20 mouse cellular contexts compared by ENCODE assay signal in the genomic region with DNA sequence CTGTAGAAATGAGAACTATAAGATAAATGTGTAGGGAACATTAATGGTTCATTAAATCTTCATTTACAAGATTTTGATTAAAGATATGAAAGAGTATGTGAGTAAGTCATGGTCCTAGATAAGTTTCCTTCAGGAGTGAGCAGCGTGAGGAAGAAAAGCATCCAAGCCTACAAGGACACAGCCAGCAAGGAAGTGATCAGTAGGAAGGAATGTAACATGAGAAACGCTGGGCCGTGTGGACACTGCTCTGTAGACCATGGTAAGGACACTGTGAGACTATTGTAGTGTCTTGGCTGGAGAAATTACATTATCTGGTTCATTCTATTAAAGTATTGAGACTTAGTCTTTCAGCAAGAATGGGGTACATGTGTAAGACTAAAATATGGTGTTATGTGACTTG. TPM values are rescaled to one million over a fixed set of nuclear protein-coding genes. Genes with fewer than 3 reads are reported as not detected.
"Had no signal": no experiment of that assay in that cellular context is flagged by ENCODE, and none has a peak within 500 bp of the region (broad histone marks: within the 10 kb centered on the region; RNA-seq: fewer than 3 reads in every experiment).

No protein-coding gene starts in this region.

- H3K9ac ChIP-seq: liver, postnatal 0 days; lung, embryonic 15.5 days; midbrain, embryonic 13.5 days; midbrain, embryonic 15.5 days; neural tube, embryonic 12.5 days; stomach, embryonic 15.5 days had no signal

- H3K27ac ChIP-seq: lung, embryonic 15.5 days; macrophage; midbrain, embryonic 13.5 days; midbrain, embryonic 15.5 days; neural tube, embryonic 12.5 days; stomach, embryonic 15.5 days; stomach, postnatal 0 days had no signal

- ATAC-seq: liver, postnatal 0 days; lung, postnatal 0 days; midbrain, embryonic 13.5 days; midbrain, embryonic 15.5 days had no signal

- H3K4me3 ChIP-seq: lung, embryonic 15.5 days; megakaryocyte, embryonic 14.5 days; midbrain, embryonic 13.5 days; midbrain, embryonic 15.5 days; neural tube, embryonic 12.5 days; stomach, embryonic 15.5 days had no signal

- DNase-seq: liver, postnatal 0 days; lung, adult 2 months; right cerebral cortex, postnatal 14 days; thymus, adult 2 months; thymus, postnatal 25 days; thymus, postnatal 4 days had no signal

- H3K36me3 ChIP-seq: lung, embryonic 15.5 days; midbrain, embryonic 13.5 days; midbrain, embryonic 15.5 days; neural tube, embryonic 12.5 days; stomach, embryonic 15.5 days had no signal

- H3K4me1 ChIP-seq: lung, embryonic 15.5 days; megakaryocyte, embryonic 14.5 days; midbrain, embryonic 13.5 days; midbrain, embryonic 15.5 days; neural tube, embryonic 12.5 days; stomach, embryonic 15.5 days had no signal

- H3K4me2 ChIP-seq: lung, embryonic 15.5 days; midbrain, embryonic 11.5 days; midbrain, embryonic 13.5 days; midbrain, embryonic 15.5 days; neural tube, embryonic 12.5 days; stomach, embryonic 15.5 days had no signal

- H3K9me3 ChIP-seq: lung, embryonic 15.5 days; megakaryocyte, embryonic 14.5 days; midbrain, embryonic 13.5 days; midbrain, embryonic 15.5 days; neural tube, embryonic 12.5 days; stomach, embryonic 15.5 days had no signal

- H3K27me3 ChIP-seq: lung, embryonic 15.5 days; megakaryocyte, embryonic 14.5 days; midbrain, embryonic 13.5 days; midbrain, embryonic 15.5 days; neural tube, embryonic 12.5 days; stomach, embryonic 15.5 days had no signal

RNA-seq across cellular contexts. Expression of gene Speer4f1, which starts 19.2 kb away (rescaled TPM):
- polyA plus RNA-seq: liver, postnatal 0 days; lung, embryonic 15.5 days; lung, postnatal 0 days; macrophage; midbrain, embryonic 13.5 days; midbrain, embryonic 15.5 days; midbrain, postnatal 0 days; neural tube, embryonic 12.5 days; neural tube, embryonic 14.5 days; spleen, adult 2 months; stomach, embryonic 15.5 days; stomach, postnatal 0 days; thymus, adult 2 months; urinary bladder, adult 2 months had no signal
